Mouse (Mus musculus): ENCODE measurements around the gene Plekhg2. TPM values are rescaled to one million over a fixed set of nuclear protein-coding genes. Genes with fewer than 3 reads are reported as not detected.

Plekhg2 gene
- total RNA-seq, 2 experiments from 2014 or later = 10.0 to 12.3 TPM

GRCm38 (mm10) chr7:28386007-28386406 lies 13.6 kb upstream of the Plekhg2 start:
- peak in 1 of 2 experiments; percentile 62 for DNase-seq (ENCODE audit: extremely low spot score in 1 of 2, low spot score in 2 of 2)
- intact Hi-C loops (cut with DNase I) = loop anchor here (1.0 kb wide), 1 partner anchor 13 kb away; no protein-coding TSS in a partner anchor

DNA sequence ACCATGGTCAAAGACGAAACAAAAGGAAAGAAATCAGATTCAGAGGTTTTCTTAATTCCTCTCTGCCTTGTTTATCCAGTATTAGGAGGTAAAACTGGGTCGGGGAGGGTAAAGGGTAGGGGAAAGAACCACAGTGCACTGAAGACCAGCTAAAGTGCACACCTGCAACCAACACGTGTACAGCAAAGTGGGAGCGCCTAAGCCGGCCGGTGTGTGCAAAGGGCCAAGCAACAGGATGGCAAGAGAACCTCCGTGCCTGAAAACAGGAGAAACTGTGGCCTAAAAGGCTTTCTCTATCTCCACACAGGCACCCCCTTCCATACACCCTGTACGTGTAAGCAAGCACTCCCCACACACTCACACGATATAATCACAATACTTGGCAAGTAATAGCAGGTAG lies 12.8 kb upstream of the Plekhg2 start:
- intact Hi-C loops (cut with DNase I) = no loop called here
- no peak for DNase-seq (ENCODE audit: extremely low spot score in 1 of 2, low spot score in 2 of 2)

- intact Hi-C loops (cut with DNase I) = no loop called here
- no peak for DNase-seq (ENCODE audit: extremely low spot score in 1 of 2, low spot score in 2 of 2)
Measured at GRCm38 (mm10) chr7:28384162-28384561, 11.8 kb upstream of the Plekhg2 start.

GRCm38 (mm10) chr7:28383606-28384005 lies 11.2 kb upstream of the Plekhg2 start:
- intact Hi-C loops (cut with DNase I) = no loop called here
- no peak for DNase-seq (ENCODE audit: extremely low spot score in 1 of 2, low spot score in 2 of 2)

GRCm38 (mm10) chr7:28382981-28383396 lies 10.6 kb upstream of the Plekhg2 start:
- DNase-seq (ENCODE audit: extremely low spot score in 1 of 2, low spot score in 2 of 2) = peak in 1 of 2 experiments; percentile 69
- intact Hi-C loops (cut with DNase I) = no loop called here

- DNase-seq (ENCODE audit: extremely low spot score in 1 of 2, low spot score in 2 of 2) = no peak
- intact Hi-C loops (cut with DNase I) = no loop called here
Measured at GRCm38 (mm10) chr7:28382347-28382951, 10.1 kb upstream of the Plekhg2 start.

- peak in 1 of 2 experiments; percentile 94 for DNase-seq (ENCODE audit: extremely low spot score in 1 of 2, low spot score in 2 of 2)
- intact Hi-C loops (cut with DNase I) = no loop called here
Measured at GRCm38 (mm10) chr7:28381938-28382337, 9.5 kb upstream of the Plekhg2 start.

DNA sequence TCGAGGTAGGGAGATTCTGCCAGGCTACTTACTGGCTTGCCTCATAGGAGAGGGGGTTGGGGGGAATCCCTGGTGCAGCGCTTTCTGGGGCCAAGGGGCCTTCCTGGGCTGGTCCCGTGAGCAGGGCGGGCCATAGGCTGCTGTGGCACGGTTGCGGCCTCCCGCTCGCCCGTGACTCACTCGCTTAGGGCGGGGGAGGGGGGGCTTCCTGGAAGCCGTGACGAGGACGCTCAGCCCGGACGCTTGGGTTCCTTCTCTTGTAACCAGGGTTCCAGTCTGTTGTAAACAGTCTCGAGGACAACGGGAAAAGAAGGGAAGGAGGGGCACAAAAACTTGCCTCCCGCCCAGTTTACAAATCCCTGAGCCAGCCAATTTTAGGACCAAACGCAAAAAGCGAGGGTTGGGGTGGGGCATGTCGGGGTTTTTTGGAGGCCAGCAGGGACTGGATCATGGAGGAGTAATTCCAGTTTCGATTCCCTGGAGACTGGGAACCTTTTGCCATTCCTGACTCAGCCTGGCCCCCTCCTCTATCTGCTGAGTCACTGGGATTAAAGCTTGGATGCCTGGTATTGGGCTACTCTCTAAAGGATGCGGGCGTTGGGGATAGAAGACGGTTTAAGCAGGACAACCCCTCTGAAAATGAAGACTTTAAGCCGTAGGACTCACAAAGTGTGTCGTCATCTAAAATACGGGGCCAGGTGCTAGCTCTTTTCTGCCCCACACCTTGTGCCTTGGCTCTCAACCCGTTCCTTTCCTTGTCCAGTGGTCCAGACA lies 8.8 kb upstream of the Plekhg2 start:
- intact Hi-C loops (cut with DNase I) = no loop called here
- peak in 1 of 2 experiments; percentile 85 for DNase-seq (ENCODE audit: extremely low spot score in 1 of 2, low spot score in 2 of 2)

GRCm38 (mm10) chr7:28380237-28381016 lies 8.0 kb upstream of the Plekhg2 start, which contains the start of gene Zfp36:
TSS of gene Zfp36 (minus strand) at chr7:28380253.
- DNase-seq (ENCODE audit: extremely low spot score in 1 of 2, low spot score in 2 of 2) = no peak
- intact Hi-C loops (cut with DNase I) = no loop called here

DNA sequence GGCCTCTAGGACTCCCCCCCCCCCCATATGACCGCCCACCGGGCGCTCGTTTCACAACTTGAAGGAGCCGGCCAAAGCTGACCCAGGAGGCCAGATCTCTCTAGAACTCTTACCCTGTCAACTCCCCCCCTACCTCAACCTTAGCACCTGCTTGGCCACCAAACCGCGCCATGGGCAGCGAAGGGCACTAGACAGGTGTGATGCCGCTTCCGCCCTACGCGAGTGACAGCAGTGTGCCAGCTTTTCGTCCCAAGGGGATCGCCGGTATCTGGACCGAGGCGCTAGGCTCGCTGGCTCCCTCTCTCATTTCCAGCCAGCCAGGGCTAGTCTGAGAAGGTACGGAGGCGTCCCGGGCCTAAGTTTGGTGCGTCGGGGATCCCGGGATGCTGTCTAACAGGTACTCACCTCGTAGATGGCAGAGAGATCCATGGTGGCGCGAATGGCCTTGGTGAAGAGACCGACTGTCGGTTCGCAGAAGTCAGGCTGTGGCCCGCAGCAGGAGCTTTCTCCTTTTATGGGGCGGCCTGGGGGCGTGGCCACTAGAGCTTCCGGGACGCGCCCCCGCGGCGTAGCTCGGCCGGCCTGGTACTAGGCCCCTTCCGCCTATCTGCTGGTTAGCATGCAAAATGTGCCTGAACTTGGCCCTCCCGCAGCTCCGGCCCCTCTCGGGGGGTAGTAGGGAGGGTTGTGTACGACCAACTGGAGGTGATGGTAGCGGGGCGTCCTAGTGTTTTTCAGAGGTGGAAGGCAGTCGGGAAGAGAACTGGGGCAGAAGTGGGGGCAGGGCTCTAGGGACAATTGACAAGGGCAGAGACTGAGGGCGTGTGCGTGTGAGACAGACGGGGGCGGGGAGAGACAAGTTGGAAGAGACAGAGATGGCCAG lies 6.6 kb upstream of the Plekhg2 start:
- DNase-seq (ENCODE audit: extremely low spot score in 1 of 2, low spot score in 2 of 2) = peak; percentile 64 to 95
- intact Hi-C loops (cut with DNase I) = loop anchor here (10.0 kb wide), 1 partner anchor 226 kb away; no protein-coding TSS in a partner anchor

GRCm38 (mm10) chr7:28378066-28378690 lies 5.8 kb upstream of the Plekhg2 start:
- intact Hi-C loops (cut with DNase I) = loop anchor here (10.0 kb wide), 1 partner anchor 227 kb away; no protein-coding TSS in a partner anchor
- DNase-seq (ENCODE audit: extremely low spot score in 1 of 2, low spot score in 2 of 2) = no peak

DNA sequence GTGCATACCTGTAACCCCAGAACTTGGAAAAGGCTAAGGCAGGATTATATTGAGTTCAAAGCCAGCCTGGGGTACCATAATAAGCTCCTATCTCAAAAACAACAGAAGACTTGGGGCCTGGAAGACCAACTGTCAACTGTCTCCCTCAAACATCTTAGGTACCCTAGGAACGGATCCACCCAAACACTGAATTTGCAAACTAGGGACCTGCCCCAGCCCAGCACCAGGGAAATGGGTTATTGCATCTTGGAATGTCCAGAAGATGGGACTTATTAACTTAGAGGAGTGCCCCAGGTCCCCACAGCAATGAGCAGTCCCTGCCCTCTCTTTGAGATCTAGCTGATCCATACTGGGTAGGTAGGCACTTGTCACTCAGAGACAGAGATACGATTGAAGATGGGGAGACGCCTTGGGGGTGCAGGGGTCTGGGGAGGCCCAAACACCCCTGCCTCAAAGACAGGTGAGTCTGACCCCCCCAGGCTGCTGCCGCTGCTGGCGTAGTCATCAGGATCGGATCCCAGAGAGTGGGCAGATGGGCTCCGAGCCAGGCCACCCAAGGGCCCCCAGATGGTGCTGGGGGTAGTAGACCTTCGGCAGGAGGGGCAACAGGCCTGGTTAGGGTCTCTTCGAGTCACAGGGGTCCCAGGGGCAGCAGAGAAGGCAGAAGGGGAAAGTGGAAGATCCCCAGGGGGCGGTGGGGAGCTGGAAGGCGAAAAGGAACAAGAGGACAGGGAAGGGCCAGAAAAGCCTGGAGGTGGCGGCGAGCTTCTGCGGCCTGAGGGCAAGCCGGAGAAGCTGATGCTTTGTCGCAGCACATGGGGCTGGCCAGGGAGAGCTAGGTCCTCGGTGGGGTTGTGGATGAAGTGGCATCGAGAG lies 5.0 kb upstream of the Plekhg2 start:
- intact Hi-C loops (cut with DNase I) = loop anchor here (10.0 kb wide), 1 partner anchor 227 kb away; no protein-coding TSS in a partner anchor
- no peak for DNase-seq (ENCODE audit: extremely low spot score in 1 of 2, low spot score in 2 of 2)

DNA sequence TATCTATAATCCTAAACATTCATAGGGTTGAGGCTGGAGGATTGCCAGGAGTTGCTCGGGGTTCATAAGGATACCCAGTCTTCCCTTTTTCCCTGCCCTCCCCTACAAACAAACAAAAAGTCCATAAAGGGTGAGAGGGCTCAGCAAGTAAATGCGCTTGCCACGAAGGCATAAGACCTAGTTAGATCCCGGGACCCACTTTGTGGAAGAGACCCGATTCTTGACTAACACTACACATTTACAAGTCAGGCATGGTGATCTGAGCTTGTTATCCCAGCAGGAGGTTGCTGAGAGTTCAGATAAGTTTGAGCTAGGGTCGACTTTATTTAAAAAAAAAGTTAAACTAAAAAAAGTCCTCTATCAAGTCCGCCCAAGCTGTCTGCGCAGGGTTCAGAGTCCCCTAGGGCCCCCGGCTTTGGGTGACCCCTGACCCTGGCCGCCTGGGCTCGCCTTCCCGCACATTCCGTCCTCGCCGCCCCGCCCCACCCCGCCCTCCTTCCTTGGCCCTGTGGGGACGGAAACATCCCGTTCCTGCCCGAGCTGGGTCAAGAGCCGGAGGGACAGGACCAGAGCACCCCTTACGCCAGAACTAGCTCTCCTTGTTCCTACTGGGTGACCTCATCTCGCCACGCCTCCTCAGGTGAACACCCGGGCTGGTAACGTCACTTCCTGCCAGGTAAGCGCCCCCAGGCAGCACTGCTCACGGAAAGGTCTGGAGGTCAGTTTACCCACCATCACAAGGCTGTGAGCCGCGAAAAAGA lies 3.8 kb upstream of the Plekhg2 start:
- DNase-seq (ENCODE audit: extremely low spot score in 1 of 2, low spot score in 2 of 2) = peak in 1 of 2 experiments; percentile 87
- intact Hi-C loops (cut with DNase I) = loop anchor here (10.0 kb wide), 1 partner anchor 229 kb away; no protein-coding TSS in a partner anchor

DNA sequence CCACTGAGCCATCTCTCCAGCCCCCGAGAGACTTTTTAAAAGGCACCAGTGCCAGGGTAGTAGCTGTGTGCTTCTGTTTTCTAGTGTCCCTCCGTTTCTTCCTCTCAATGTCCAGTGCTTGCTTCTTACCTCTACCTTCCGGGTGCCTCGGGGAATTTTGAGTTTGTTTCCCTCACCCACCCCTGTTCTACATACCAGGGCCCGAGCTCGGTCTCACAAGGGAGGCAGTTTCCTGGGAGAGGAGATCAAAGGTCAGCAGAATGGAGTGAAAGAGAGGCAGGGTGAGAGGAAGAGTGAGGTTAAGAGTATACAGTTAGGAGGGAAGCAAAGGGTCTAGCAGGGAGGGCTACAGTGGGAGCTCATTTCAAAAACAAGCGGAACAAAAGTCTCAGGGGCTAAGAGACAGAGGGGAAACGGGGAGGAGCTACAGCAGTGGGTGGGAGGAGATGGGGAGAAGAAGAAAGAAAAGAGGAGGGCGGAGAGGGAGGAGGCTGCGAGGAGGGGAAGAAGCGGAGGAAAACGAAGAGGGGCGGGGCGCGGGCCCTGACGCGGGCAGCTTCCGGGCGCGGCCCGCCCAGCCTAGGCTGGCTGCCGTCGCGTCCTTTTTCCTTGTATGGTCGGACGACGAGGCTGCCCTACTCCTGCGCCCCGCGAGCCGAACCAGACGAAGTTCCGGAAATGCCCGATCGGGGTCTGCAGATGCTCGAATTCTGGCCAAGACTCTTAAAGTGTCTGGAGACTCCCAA lies 3.0 kb upstream of the Plekhg2 start:
- DNase-seq (ENCODE audit: extremely low spot score in 1 of 2, low spot score in 2 of 2) = peak; percentile 68 to 95
- intact Hi-C loops (cut with DNase I) = loop anchor here (10.0 kb wide), 1 partner anchor 229 kb away; no protein-coding TSS in a partner anchor

DNA sequence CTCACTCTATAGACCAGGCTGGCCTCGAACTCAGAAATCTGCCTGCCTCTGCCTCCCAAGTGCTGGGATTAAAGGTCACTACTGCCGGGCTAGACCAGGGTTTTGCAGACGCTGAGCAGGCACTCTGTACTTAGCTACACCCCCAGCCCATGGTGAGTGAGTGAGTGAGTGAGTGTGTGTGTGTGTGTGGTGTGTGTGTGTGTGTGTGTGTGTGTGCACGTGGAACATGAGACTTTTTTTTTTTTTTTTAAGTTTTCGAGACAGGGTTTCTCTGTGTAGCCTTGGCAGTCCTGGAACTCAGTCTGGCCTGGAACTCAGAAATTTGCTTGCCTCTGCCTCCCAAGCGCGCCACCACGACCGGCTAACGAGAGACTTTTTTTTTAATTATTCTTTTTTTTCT lies 2.2 kb upstream of the Plekhg2 start:
- DNase-seq (ENCODE audit: extremely low spot score in 1 of 2, low spot score in 2 of 2) = no peak
- intact Hi-C loops (cut with DNase I) = loop anchor here (10.0 kb wide), 1 partner anchor 230 kb away; no protein-coding TSS in a partner anchor

Data from left cerebral cortex, postnatal 10 days (tissue).